Mouse (Mus musculus): ENCODE measurements around the gene Sema7a. TPM values are rescaled to one million over a fixed set of nuclear protein-coding genes. Genes with fewer than 3 reads are reported as not detected.

Sema7a gene
- polyA plus RNA-seq, 1 experiment from 2014 or later = 1.3 TPM

GRCm38 (mm10) chr9:57961863-57962778, 22.2 kb downstream of the Sema7a start:
- Histone ChIP-seq H3K4me2 (ENCODE audit: low read depth, low read length, severe bottlenecking) (no peak overlapping the region), H3K4me3 (ENCODE audit: low read depth, low read length) (no peak overlapping the region), H3K36me3 (ENCODE audit: control insufficient read depth, insufficient read depth, low read length) (no peaks in the 10 kb centered on the region), H3K4me1 (replicated peaks; ENCODE audit: control insufficient read depth, insufficient read depth, low read length) (no peaks in the 10 kb centered on the region), H3K9me3 (ENCODE audit: control insufficient read depth, low read length) (no peaks in the 10 kb centered on the region), H3K27me3 (ENCODE audit: control insufficient read depth, insufficient read depth, low read length) (no peaks in the 10 kb centered on the region), H3K9ac (ENCODE audit: low read length) (no peak overlapping the region), H3K27ac (ENCODE audit: low read depth, low read length) (no peak overlapping the region)
- WGBS = 72% methylated on average over 17 of the region's 17 CpGs
- DNase-seq (ENCODE audit: low spot score) (no peak), ATAC-seq (replicated peaks; ENCODE audit: low FRiP score) (no peak)

DNA sequence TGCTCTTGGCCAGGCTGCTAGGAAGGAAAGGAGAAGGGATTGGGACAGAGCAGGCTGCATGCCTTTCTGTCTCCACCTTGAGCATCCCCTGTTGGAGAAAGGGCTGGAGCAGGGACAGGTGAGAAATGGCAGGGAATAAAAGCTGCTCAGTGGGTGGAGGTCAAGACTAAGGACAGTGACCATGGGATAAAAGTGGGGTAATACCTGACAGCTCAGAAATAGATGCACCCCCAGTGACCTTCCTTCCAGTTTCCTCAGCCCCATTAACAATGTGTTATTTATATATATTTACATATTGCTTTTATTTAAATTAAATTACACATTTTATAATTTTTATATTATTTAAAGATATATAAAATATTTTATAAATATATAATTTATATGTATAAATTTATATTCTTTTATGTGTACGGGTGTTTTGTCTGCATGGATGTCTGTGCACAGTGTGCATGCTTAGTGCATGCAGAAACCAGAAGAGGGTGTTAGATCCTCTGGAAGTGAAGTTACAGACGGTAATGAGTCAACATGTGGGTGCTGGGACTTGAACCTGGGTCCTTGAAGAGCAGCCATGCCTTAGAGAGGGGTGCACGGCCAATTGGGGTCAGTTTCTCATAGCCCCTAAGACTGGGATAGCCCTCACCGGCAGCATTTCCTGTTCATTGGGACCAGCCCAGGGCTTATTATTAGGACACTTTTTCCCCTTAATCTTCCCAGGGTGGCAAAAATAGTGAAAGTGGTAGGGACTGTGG, 23.5 kb downstream of the Sema7a start:
- no peaks in the 10 kb centered on the region for H3K4me1 ChIP-seq (replicated peaks; ENCODE audit: control insufficient read depth, insufficient read depth, low read length)
- no peak for DNase-seq (ENCODE audit: low spot score)
- WGBS = 94% methylated on average over 4 of the region's 4 CpGs

DNA sequence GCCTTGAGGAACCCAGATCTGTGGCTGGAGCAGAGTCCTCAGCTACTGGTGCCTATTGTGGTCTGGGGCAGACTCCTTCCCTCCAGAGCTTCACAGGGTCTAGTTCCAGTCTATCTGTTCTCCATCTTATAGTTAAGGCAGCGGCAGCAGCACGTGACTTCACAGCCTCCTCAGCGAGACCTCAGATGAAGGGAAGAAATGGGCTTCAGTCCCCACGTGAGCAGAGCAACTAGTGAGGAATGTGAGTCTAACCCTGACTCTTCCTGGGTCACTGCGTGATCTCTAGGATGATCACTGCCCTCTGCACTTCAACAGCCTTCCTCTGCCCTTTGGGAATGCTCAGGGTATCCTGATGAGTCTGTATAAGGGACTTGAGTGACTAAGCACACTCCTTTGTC, 24.1 kb downstream of the Sema7a start:
- no peak for DNase-seq (ENCODE audit: low spot score)
- Histone ChIP-seq H3K27ac (ENCODE audit: low read depth, low read length) (no peak overlapping the region), H3K4me2 (ENCODE audit: low read depth, low read length, severe bottlenecking) (no peak overlapping the region), H3K9ac (ENCODE audit: low read length) (no peak overlapping the region), H3K9me3 (ENCODE audit: control insufficient read depth, low read length) (no peaks in the 10 kb centered on the region), H3K27me3 (ENCODE audit: control insufficient read depth, insufficient read depth, low read length) (no peaks in the 10 kb centered on the region), H3K4me3 (ENCODE audit: low read depth, low read length) (no peak overlapping the region), H3K4me1 (replicated peaks; ENCODE audit: control insufficient read depth, insufficient read depth, low read length) (no peaks in the 10 kb centered on the region), H3K36me3 (ENCODE audit: control insufficient read depth, insufficient read depth, low read length) (no peaks in the 10 kb centered on the region)
- no peak for ATAC-seq (replicated peaks; ENCODE audit: low FRiP score)
- 85% methylated on average over 5 of the region's 5 CpGs for WGBS

More for the DNA sequence above, 23.5 kb downstream of the Sema7a start:
- ATAC-seq (replicated peaks; ENCODE audit: low FRiP score) = no peak
- H3K27ac ChIP-seq (ENCODE audit: low read depth, low read length) = no peak overlapping the region
- H3K4me2 ChIP-seq (ENCODE audit: low read depth, low read length, severe bottlenecking) = no peak overlapping the region
- H3K36me3 ChIP-seq (ENCODE audit: control insufficient read depth, insufficient read depth, low read length) = no peaks in the 10 kb centered on the region
- no peaks in the 10 kb centered on the region for H3K9me3 ChIP-seq (ENCODE audit: control insufficient read depth, low read length)
- no peak overlapping the region for H3K9ac ChIP-seq (ENCODE audit: low read length)
- H3K4me3 ChIP-seq (ENCODE audit: low read depth, low read length) = no peak overlapping the region
- no peaks in the 10 kb centered on the region for H3K27me3 ChIP-seq (ENCODE audit: control insufficient read depth, insufficient read depth, low read length)

DNA sequence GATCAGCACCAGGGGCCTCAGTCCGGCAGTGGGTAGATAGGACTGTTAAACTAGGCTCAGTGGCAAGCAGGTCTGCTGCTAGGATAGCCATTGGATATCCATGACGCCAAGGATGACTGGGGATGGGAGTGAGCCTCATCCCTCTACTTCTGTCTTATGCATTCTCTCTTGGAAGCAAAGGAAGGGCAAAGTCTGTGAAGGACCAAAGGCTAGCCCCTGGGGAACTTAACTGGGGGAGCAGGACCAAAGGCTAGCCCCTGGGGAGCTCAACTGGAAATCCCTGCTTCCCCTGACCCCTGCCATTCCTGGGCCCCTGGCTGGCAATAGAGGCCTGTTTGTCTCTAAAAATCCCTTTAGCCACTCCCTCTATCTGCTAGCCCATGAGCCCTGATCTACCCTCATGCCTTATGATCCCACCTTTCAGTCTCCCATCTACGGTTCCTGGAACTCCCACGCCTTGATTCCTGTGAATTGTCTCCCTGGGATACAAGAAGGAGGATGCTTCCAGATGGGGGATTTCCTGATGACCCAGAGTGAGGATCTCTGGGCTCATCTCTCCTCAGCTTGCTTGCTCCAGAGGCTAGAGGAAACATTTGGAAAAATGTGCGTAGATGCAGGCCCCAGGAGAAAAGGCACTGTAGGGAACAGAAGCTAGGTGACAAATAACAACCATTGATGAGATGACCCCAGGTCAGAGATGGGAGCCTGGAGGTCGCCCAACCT, 24.8 kb downstream of the Sema7a start:
- Histone ChIP-seq H3K9ac (ENCODE audit: low read length) (no peak overlapping the region), H3K4me3 (ENCODE audit: low read depth, low read length) (no peak overlapping the region), H3K9me3 (ENCODE audit: control insufficient read depth, low read length) (no peaks in the 10 kb centered on the region), H3K36me3 (ENCODE audit: control insufficient read depth, insufficient read depth, low read length) (no peaks in the 10 kb centered on the region), H3K4me2 (ENCODE audit: low read depth, low read length, severe bottlenecking) (no peak overlapping the region), H3K4me1 (replicated peaks; ENCODE audit: control insufficient read depth, insufficient read depth, low read length) (no peaks in the 10 kb centered on the region), H3K27ac (ENCODE audit: low read depth, low read length) (no peak overlapping the region), H3K27me3 (ENCODE audit: control insufficient read depth, insufficient read depth, low read length) (no peaks in the 10 kb centered on the region)
- ATAC-seq (replicated peaks; ENCODE audit: low FRiP score) = no peak
- no peak for DNase-seq (ENCODE audit: low spot score)
- WGBS = 78% methylated on average over 6 of the region's 6 CpGs

DNA sequence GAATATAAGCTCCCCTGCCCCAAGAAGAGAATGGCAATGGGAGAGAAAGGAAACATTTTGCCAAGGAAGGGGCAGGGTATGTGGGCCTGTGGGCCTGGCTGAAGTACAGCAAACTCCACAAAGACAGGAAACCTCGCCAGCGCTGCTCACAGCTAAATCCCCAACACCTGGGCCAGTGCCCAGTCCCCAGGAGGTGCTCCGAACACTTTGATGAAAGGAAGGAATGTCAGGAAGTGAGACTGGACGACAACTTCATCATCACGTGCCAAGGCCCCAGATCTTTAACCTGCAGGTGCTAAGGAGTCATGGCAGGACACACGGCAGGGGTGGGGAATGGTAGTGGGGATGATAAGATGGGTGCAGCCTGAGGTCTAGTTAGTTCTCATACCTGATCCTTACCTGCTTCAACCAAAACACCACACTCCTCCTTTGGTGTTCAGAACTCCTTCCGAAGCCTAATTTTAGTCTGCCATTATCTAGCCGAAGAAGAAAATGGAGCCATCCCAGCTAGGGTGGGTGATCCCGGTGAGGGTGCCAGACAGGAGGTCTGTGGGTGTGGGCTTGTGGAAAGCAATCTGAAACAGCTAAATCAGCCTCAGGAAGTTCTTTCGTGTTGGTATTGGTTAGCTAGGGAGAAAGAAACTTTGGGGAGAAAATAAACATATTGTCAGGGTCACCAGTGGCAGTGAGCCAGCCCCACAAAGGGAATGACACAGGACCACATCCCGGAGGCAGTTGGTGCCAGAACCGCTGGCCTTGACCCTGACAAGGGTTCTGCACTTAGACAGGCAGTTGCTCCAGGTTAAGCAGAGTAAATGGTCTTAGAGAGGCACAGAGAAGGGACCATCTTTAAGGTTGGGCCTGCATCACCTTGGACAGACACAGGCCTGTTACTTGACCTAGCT, 25.6 kb downstream of the Sema7a start:
- Histone ChIP-seq H3K4me2 (ENCODE audit: low read depth, low read length, severe bottlenecking) (no peak overlapping the region), H3K9me3 (ENCODE audit: control insufficient read depth, low read length) (no peaks in the 10 kb centered on the region), H3K36me3 (ENCODE audit: control insufficient read depth, insufficient read depth, low read length) (no peaks in the 10 kb centered on the region), H3K4me3 (ENCODE audit: low read depth, low read length) (no peak overlapping the region), H3K9ac (ENCODE audit: low read length) (no peak overlapping the region), H3K4me1 (replicated peaks; ENCODE audit: control insufficient read depth, insufficient read depth, low read length) (no peaks in the 10 kb centered on the region), H3K27me3 (ENCODE audit: control insufficient read depth, insufficient read depth, low read length) (no peaks in the 10 kb centered on the region), H3K27ac (ENCODE audit: low read depth, low read length) (no peak overlapping the region)
- DNase-seq (ENCODE audit: low spot score) = no peak
- no peak for ATAC-seq (replicated peaks; ENCODE audit: low FRiP score)
- 79% methylated on average over 12 of the region's 12 CpGs for WGBS

DNA sequence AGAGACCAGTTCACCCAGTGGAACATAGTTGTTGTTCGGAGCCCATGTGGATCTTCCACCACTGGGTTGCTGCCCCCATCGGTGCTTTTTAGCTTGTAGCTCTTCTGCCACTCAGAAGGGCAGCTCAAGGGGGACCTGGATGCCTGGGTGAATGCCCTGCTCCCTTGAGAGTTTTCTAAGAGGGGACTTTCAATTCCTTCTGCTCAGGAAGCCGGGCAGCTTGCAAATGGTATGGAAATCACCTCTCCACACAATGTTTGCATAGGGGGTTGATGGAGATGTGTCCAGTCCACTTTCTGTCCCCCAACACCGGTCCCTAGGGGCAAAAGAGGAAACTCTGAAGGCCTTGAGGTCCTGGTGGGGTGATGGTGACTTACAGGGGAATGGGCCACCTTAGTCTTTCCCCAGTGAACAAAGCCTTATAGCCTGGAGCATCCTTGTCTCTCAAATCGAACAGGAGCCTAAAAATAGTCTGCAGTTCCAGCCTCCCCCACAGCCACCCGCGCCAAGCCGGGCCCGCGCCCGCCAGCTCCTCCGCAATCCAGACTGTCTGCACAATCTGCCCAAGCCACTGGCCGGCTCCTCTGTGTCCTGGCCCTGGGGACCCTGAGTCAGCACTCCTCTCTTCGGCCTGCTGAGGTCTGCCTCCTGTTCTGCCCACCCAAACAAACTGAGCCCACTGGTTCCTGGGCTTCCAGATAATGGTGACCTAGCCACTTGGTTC, 27.5 kb downstream of the Sema7a start:
- Histone ChIP-seq H3K36me3 (ENCODE audit: control insufficient read depth, insufficient read depth, low read length) (no peaks in the 10 kb centered on the region), H3K4me3 (ENCODE audit: low read depth, low read length) (no peak overlapping the region), H3K27ac (ENCODE audit: low read depth, low read length) (no peak overlapping the region), H3K4me1 (replicated peaks; ENCODE audit: control insufficient read depth, insufficient read depth, low read length) (0 out of 2 replicates have a peak, but pooled peaks cover 2% of the 10 kb centered on the region), H3K9me3 (ENCODE audit: control insufficient read depth, low read length) (no peaks in the 10 kb centered on the region), H3K9ac (ENCODE audit: low read length) (no peak overlapping the region), H3K27me3 (ENCODE audit: control insufficient read depth, insufficient read depth, low read length) (no peaks in the 10 kb centered on the region), H3K4me2 (ENCODE audit: low read depth, low read length, severe bottlenecking) (no peak overlapping the region)
- 83% methylated on average over 14 of the region's 14 CpGs for whole genome bisulfite sequencing
- no peak for ATAC-seq (replicated peaks; ENCODE audit: low FRiP score)
- no peak for DNase-seq (ENCODE audit: low spot score)

GRCm38 (mm10) chr9:57968166-57968771, 28.4 kb downstream of the Sema7a start:
- ATAC-seq (replicated peaks; ENCODE audit: low FRiP score) = no peak
- 86% methylated on average over 9 of the region's 9 CpGs for WGBS

More at GRCm38 (mm10) chr9:57968166-57968771, 28.4 kb downstream of the Sema7a start:
- Histone ChIP-seq H3K9ac (ENCODE audit: low read length) (no peak overlapping the region), H3K4me2 (ENCODE audit: low read depth, low read length, severe bottlenecking) (no peak overlapping the region), H3K27me3 (ENCODE audit: control insufficient read depth, insufficient read depth, low read length) (no peaks in the 10 kb centered on the region), H3K9me3 (ENCODE audit: control insufficient read depth, low read length) (no peaks in the 10 kb centered on the region), H3K4me1 (replicated peaks; ENCODE audit: control insufficient read depth, insufficient read depth, low read length) (0 out of 2 replicates have a peak, but pooled peaks cover 2% of the 10 kb centered on the region), H3K4me3 (ENCODE audit: low read depth, low read length) (no peak overlapping the region), H3K27ac (ENCODE audit: low read depth, low read length) (no peak overlapping the region), H3K36me3 (ENCODE audit: control insufficient read depth, insufficient read depth, low read length) (no peaks in the 10 kb centered on the region)
- no peak for DNase-seq (ENCODE audit: low spot score)
